Mouse (Mus musculus) lung, postnatal 0 days (tissue): ENCODE measurements around the gene Tbx5.

Source experiments
- CTCF ChIP-seq: IDR thresholded peaks from 2 replicates; pipeline ENCODE4 v1.5.1; 2016; ENCODE audit warnings: antibody characterized with exemption, mild to moderate bottlenecking
- EP300 ChIP-seq: IDR thresholded peaks from 2 replicates; pipeline ENCODE4 v1.6.1; 2016; ENCODE audit warnings: antibody characterized with exemption, mild to moderate bottlenecking, control low read depth

- TF ChIP-seq CTCF (no peak), EP300 (no peak)
Measured at GRCm38 (mm10) chr5:119807481-119808183, 24.8 kb upstream of the Tbx5 start.
